Mouse (Mus musculus): ENCODE measurements at regions not wholly inside any gene's neighbourhood (a gene's known extent, or its start where the extent isn't known, plus 50 kb on each side); places are given as distances from the start of the nearest gene placed in this dataset.

GRCm38 (mm10) chr10:111787175-111787574 lies 185.3 kb upstream of the Krr1 start:
- H3K4me1 ChIP-seq (ENCODE audit: control insufficient read depth in 1 of 2, insufficient read depth in 2 of 2), result no peaks in the 10 kb centered on the region
- H3K36me3 ChIP-seq (replicated peaks in 1 of 2; ENCODE audit: control insufficient read depth in 1 of 2, insufficient read depth in 1 of 2, low read length in 1 of 2), result no peaks in the 10 kb centered on the region
- DNase-seq (ENCODE audit: extremely low read depth), result no peak
- TF ChIP-seq SMC3 (IDR thresholded peaks at IDR 0.05; ENCODE audit: low read depth, low read length) (no peak), EP300 (IDR thresholded peaks at IDR 0.05; ENCODE audit: low read length) (no peak), CHD1 (IDR thresholded peaks at IDR 0.05; ENCODE audit: low read depth, low read length) (no peak), NELFE (IDR thresholded peaks at IDR 0.05; ENCODE audit: low read depth, low read length) (no peak), RCOR1 (conservative IDR thresholded peaks at IDR 0.05; ENCODE audit: low read depth, low read length) (no peak), BHLHE40 (IDR thresholded peaks at IDR 0.05; ENCODE audit: low read depth, low read length) (no peak), SIN3A (IDR thresholded peaks at IDR 0.05; ENCODE audit: low read length) (no peak), MXI1 (IDR thresholded peaks at IDR 0.05; ENCODE audit: low read depth, low read length) (no peak), MEF2A (IDR thresholded peaks at IDR 0.05; ENCODE audit: borderline replicate concordance, low read depth, low read length) (no peak)
- dilution Hi-C loops (cut with MboI; ENCODE audit: extremely low pct_ligation_motif_present, extremely low pct_unique_long_range_greater_than_20kb, low sequenced_read_pairs) (no loop called here), in situ Hi-C loops (cut with MboI; ENCODE audit: low pct_ligation_motif_present, low pct_unique_long_range_greater_than_20kb, low sequenced_read_pairs) (no loop called here)
- no peak overlapping the region for H3K4me2 ChIP-seq (ENCODE audit: insufficient read depth, low read depth, poor library complexity, severe bottlenecking)
- no peak overlapping the region for H3K4me3 ChIP-seq (replicated peaks in 1 of 3; ENCODE audit: low read depth in 2 of 3, low read length in 2 of 3, poor library complexity in 1 of 3)
- H3K9ac ChIP-seq (ENCODE audit: insufficient read depth, low read depth), result no peak overlapping the region
- H3K79me2 ChIP-seq (replicated peaks; ENCODE audit: control insufficient read depth, extremely low read depth, insufficient read depth, poor library complexity, severe bottlenecking), result no peaks in the 10 kb centered on the region
- H3K9me3 ChIP-seq (replicated peaks; ENCODE audit: low read length), result no peaks in the 10 kb centered on the region
- H3K27ac ChIP-seq (ENCODE audit: insufficient read depth, low read depth), result no peak overlapping the region
- no peaks in the 10 kb centered on the region for H3K27me3 ChIP-seq (replicated peaks)

- Histone ChIP-seq H3K4me2 (ENCODE audit: insufficient read depth, low read depth, poor library complexity, severe bottlenecking) (no peak overlapping the region), H3K27me3 (replicated peaks) (no peaks in the 10 kb centered on the region), H3K36me3 (replicated peaks in 1 of 2; ENCODE audit: control insufficient read depth in 1 of 2, insufficient read depth in 1 of 2, low read length in 1 of 2) (no peaks in the 10 kb centered on the region), H3K27ac (ENCODE audit: insufficient read depth, low read depth) (no peak overlapping the region), H3K79me2 (replicated peaks; ENCODE audit: control insufficient read depth, extremely low read depth, insufficient read depth, poor library complexity, severe bottlenecking) (no peaks in the 10 kb centered on the region), H3K4me3 (replicated peaks in 1 of 3; ENCODE audit: low read depth in 2 of 3, low read length in 2 of 3, poor library complexity in 1 of 3) (no peak overlapping the region), H3K9ac (ENCODE audit: insufficient read depth, low read depth) (no peak overlapping the region), H3K4me1 (ENCODE audit: control insufficient read depth in 1 of 2, insufficient read depth in 2 of 2) (no peaks in the 10 kb centered on the region), H3K9me3 (replicated peaks; ENCODE audit: low read length) (no peaks in the 10 kb centered on the region)
- dilution Hi-C loops (cut with MboI; ENCODE audit: extremely low pct_ligation_motif_present, extremely low pct_unique_long_range_greater_than_20kb, low sequenced_read_pairs), result no loop called here
- no peak for TF ChIP-seq TBP (conservative IDR thresholded peaks at IDR 0.05; ENCODE audit: low read depth, low read length)
- no peak for TF ChIP-seq MYC (IDR thresholded peaks at IDR 0.05; ENCODE audit: low read depth, low read length)
- no peak for TF ChIP-seq MAFK (IDR thresholded peaks at IDR 0.05; ENCODE audit: insufficient replicate concordance, low read length)
- TF ChIP-seq JUND (conservative IDR thresholded peaks at IDR 0.05; ENCODE audit: low read depth, low read length), result no peak
- TF ChIP-seq BHLHE40 (IDR thresholded peaks at IDR 0.05; ENCODE audit: low read depth, low read length), result no peak
- TF ChIP-seq ETS1 (conservative IDR thresholded peaks at IDR 0.05; ENCODE audit: low read depth, low read length), result no peak
- no peak for TF ChIP-seq MAX (IDR thresholded peaks at IDR 0.05; ENCODE audit: low read length)
- no peak for TF ChIP-seq ZNF384 (IDR thresholded peaks at IDR 0.05; ENCODE audit: low read depth, low read length)
- no peak for TF ChIP-seq POLR2A (IDR thresholded peaks at IDR 0.05; ENCODE audit: low read depth, low read length)
- no peak for TF ChIP-seq POLR2AphosphoS2 (IDR thresholded peaks at IDR 0.05; ENCODE audit: low read depth, low read length)
- no peak for TF ChIP-seq MAZ (IDR thresholded peaks at IDR 0.05; ENCODE audit: low read depth, low read length)
- TF ChIP-seq CTCF (conservative IDR thresholded peaks at IDR 0.05 in 1 of 2, IDR thresholded peaks at IDR 0.05 in 1 of 2; ENCODE audit: low read depth in 2 of 2, low read length in 2 of 2), result no peak
- no peak for TF ChIP-seq CHD2 (IDR thresholded peaks at IDR 0.05; ENCODE audit: low read length)
- no peak for TF ChIP-seq ZKSCAN1 (IDR thresholded peaks at IDR 0.05; ENCODE audit: borderline replicate concordance, low read depth, low read length)
- TF ChIP-seq CHD1 (IDR thresholded peaks at IDR 0.05; ENCODE audit: low read depth, low read length), result no peak
- no peak for TF ChIP-seq HCFC1 (IDR thresholded peaks at IDR 0.05; ENCODE audit: low read depth, low read length)
- TF ChIP-seq ZMIZ1 (IDR thresholded peaks at IDR 0.05; ENCODE audit: low read depth, low read length), result no peak
- TF ChIP-seq TCF12 (IDR thresholded peaks at IDR 0.05; ENCODE audit: low read depth, low read length), result no peak
- in situ Hi-C loops (cut with MboI; ENCODE audit: low pct_ligation_motif_present, low pct_unique_long_range_greater_than_20kb, low sequenced_read_pairs), result no loop called here
- DNase-seq (ENCODE audit: extremely low read depth), result no peak
Measured at GRCm38 (mm10) chr10:111789264-111789663, 183.2 kb upstream of the Krr1 start.
